Mouse (Mus musculus) E14TG2a.4 (cell line): ENCODE measurements around the gene Wnt8b.

Source experiments
- H3K27me3 ChIP-seq: 2 replicates; pipeline ENCODE4 v1.6.1; 2014; ENCODE audit warnings: low read length, control low read depth; ENCODE audit not compliant: insufficient read depth
- H3K36me3 ChIP-seq: 2 replicates; pipeline ENCODE4 v1.6.1; 2014; ENCODE audit warnings: low read length, control low read depth; ENCODE audit not compliant: insufficient read depth
- H3K4me1 ChIP-seq: replicated peaks from 2 replicates; pipeline ENCODE4 v1.6.1; 2014; ENCODE audit warnings: low read depth, low read length, control low read depth
- H3K4me3 ChIP-seq: replicated peaks from 2 replicates; pipeline ENCODE4 v1.5.1; 2014; ENCODE audit warnings: mild to moderate bottlenecking, low read length
- H3K9me3 ChIP-seq: 2 replicates; pipeline ENCODE4 v1.6.1; 2014; ENCODE audit warnings: low read length, control low read depth
- CTCF ChIP-seq: conservative IDR thresholded peaks from 2 replicates; pipeline ENCODE4 v1.5.1; 2014; ENCODE audit warnings: low read length
- NANOG ChIP-seq: IDR thresholded peaks from 2 replicates; pipeline ENCODE4 v1.6.1; 2014; ENCODE audit warnings: borderline replicate concordance, low read length, mixed read lengths
- POU5F1 ChIP-seq: IDR thresholded peaks from 2 replicates; pipeline ENCODE4 v1.6.1; 2014; ENCODE audit warnings: low read length, borderline replicate concordance

Gene Wnt8b

GRCm38 (mm10) chr19:44493128-44493527 is at the start of gene Wnt8b:
Gene Wnt8b, plus strand, starts transcription at chr19:44493472.
- no peak for TF ChIP-seq POU5F1
- no peak for TF ChIP-seq CTCF
- TF ChIP-seq NANOG, result no peak
- no peaks in the 10 kb centered on the region; the same call in 1 of the 2 replicates for H3K9me3 ChIP-seq
- H3K36me3 ChIP-seq, result no peaks in the 10 kb centered on the region
- H3K4me3 ChIP-seq, result no peak within 1 kb of the TSS
- peaks cover 56% of the 10 kb centered on the region for H3K27me3 ChIP-seq
- H3K4me1 ChIP-seq, result no peaks in the 10 kb centered on the region

- H3K27me3 ChIP-seq, result peaks cover 4% of the 10 kb centered on the region; the same call in 1 of the 2 replicates
- H3K4me3 ChIP-seq, result no peak overlapping the region
- H3K36me3 ChIP-seq, result no peaks in the 10 kb centered on the region
- H3K9me3 ChIP-seq, result no peaks in the 10 kb centered on the region
- TF ChIP-seq CTCF (no peak), POU5F1 (no peak), NANOG (no peak)
- 0 out of 2 replicates have a peak, but pooled peaks cover 4% of the 10 kb centered on the region for H3K4me1 ChIP-seq
Observed at GRCm38 (mm10) chr19:44445755-44446154, 47.5 kb upstream of the Wnt8b start.

- no peak for TF ChIP-seq NANOG
- no peak for TF ChIP-seq POU5F1
- TF ChIP-seq CTCF, result no peak
- Histone ChIP-seq H3K27me3 (no peaks in the 10 kb centered on the region; the same call in 1 of the 2 replicates), H3K4me3 (no peak overlapping the region), H3K9me3 (no peaks in the 10 kb centered on the region), H3K36me3 (no peaks in the 10 kb centered on the region), H3K4me1 (0 out of 2 replicates have a peak, but pooled peaks cover 4% of the 10 kb centered on the region)
Observed at GRCm38 (mm10) chr19:44447927-44448326, 45.3 kb upstream of the Wnt8b start.

- peaks cover 13% of the 10 kb centered on the region for H3K4me1 ChIP-seq
- no peaks in the 10 kb centered on the region for H3K9me3 ChIP-seq
- no peaks in the 10 kb centered on the region for H3K27me3 ChIP-seq
- TF ChIP-seq POU5F1 (no peak), NANOG (no peak), CTCF (no peak)
- H3K36me3 ChIP-seq, result no peaks in the 10 kb centered on the region
- H3K4me3 ChIP-seq, result no peak overlapping the region
Observed at GRCm38 (mm10) chr19:44454862-44455261, 38.4 kb upstream of the Wnt8b start.

GRCm38 (mm10) chr19:44455356-44455755 is 37.9 kb upstream of the Wnt8b start:
- H3K4me1 ChIP-seq, result peaks cover 13% of the 10 kb centered on the region
- no peak for TF ChIP-seq POU5F1
- TF ChIP-seq NANOG, result no peak
- TF ChIP-seq CTCF, result no peak
- H3K27me3 ChIP-seq, result no peaks in the 10 kb centered on the region
- no peaks in the 10 kb centered on the region for H3K36me3 ChIP-seq
- H3K9me3 ChIP-seq, result no peaks in the 10 kb centered on the region
- no peak overlapping the region for H3K4me3 ChIP-seq

- H3K4me1 ChIP-seq, result peaks cover 13% of the 10 kb centered on the region
- TF ChIP-seq POU5F1 (no peak), NANOG (no peak), CTCF (no peak)
Observed at GRCm38 (mm10) chr19:44457359-44458055, 35.8 kb upstream of the Wnt8b start.

GRCm38 (mm10) chr19:44458696-44459095 is 34.6 kb upstream of the Wnt8b start:
- TF ChIP-seq CTCF, result no peak
- TF ChIP-seq POU5F1, result no peak
- Histone ChIP-seq H3K27me3 (no peaks in the 10 kb centered on the region), H3K36me3 (no peaks in the 10 kb centered on the region), H3K4me1 (peaks cover 13% of the 10 kb centered on the region), H3K9me3 (no peaks in the 10 kb centered on the region), H3K4me3 (no peak overlapping the region)

More at GRCm38 (mm10) chr19:44457359-44458055, 35.8 kb upstream of the Wnt8b start:
- Histone ChIP-seq H3K36me3 (no peaks in the 10 kb centered on the region), H3K4me3 (no peak overlapping the region), H3K9me3 (no peaks in the 10 kb centered on the region), H3K27me3 (no peaks in the 10 kb centered on the region)

- TF ChIP-seq NANOG (no peak), CTCF (no peak), POU5F1 (no peak)
- Histone ChIP-seq H3K27me3 (no peaks in the 10 kb centered on the region), H3K36me3 (no peaks in the 10 kb centered on the region), H3K9me3 (no peaks in the 10 kb centered on the region), H3K4me3 (no peak overlapping the region), H3K4me1 (peaks cover 13% of the 10 kb centered on the region)
Observed at GRCm38 (mm10) chr19:44460441-44460840, 32.8 kb upstream of the Wnt8b start.
